Mouse (Mus musculus) left cerebral cortex, postnatal 10 days (tissue): ENCODE results near the gene Gm5269. TPM values are rescaled to one million over a fixed set of nuclear protein-coding genes. Genes with fewer than 3 reads are reported as not detected.

Experiments
- total RNA-seq, 2 experiments: library from RNA; stranded (reverse); gene quantifications; 2 replicates each; pipeline ENCODE4 v1.2.3; 2021

Gm5269 gene
- total RNA-seq, 2 experiments from 2014 or later: not detected

Other genes with a start within 250 kb of the Gm5269 start
- gene Wdr75, start 95.1 kb downstream of the Gm5269 start, total RNA-seq: 10 to 100 TPM; 40.4 to 47.2 TPM
- 10 to 100 TPM; 16.4 to 25.5 TPM for gene Slc40a1, start 36.2 kb upstream of the Gm5269 start, total RNA-seq
- 1 to 10 TPM; 1.6 to 2.2 TPM for gene Dnah7b, start 176.0 kb upstream of the Gm5269 start, total RNA-seq